Mouse (Mus musculus) midbrain, embryonic 15.5 days (tissue): ENCODE measurements at regions not wholly inside any gene's neighbourhood (a gene's known extent, or its start where the extent isn't known, plus 50 kb on each side); places are given as distances from the start of the nearest gene placed in this dataset.

Source experiments
- ATAC-seq: fragments of 200-750 bp; cut with Nextera tagmentation; replicated peaks from 2 replicates; pipeline ENCODE4 v1.8.0; 2017; ENCODE audit warnings: moderate TSS enrichment
- H3K27ac ChIP-seq: fragments of 300-500 bp; sonication (generic); 2 replicates; pipeline ENCODE4 v1.5.1; 2015; ENCODE audit warnings: mild to moderate bottlenecking, inconsistent platforms
- H3K27me3 ChIP-seq: fragments of 300-500 bp; sonication (generic); replicated peaks from 2 replicates; pipeline ENCODE4 v1.6.1; 2015; ENCODE audit warnings: inconsistent platforms
- H3K36me3 ChIP-seq: fragments of 300-500 bp; sonication (generic); replicated peaks from 2 replicates; pipeline ENCODE4 v1.6.1; 2015; ENCODE audit warnings: inconsistent platforms
- H3K4me1 ChIP-seq: fragments of 300-500 bp; sonication (generic); 2 replicates; pipeline ENCODE4 v1.6.1; 2015; ENCODE audit warnings: inconsistent platforms
- H3K4me2 ChIP-seq: fragments of 300-500 bp; sonication (generic); 2 replicates; pipeline ENCODE4 v1.6.1; 2015; ENCODE audit warnings: inconsistent platforms, mild to moderate bottlenecking, moderate library complexity
- H3K4me3 ChIP-seq: fragments of 300-500 bp; sonication (generic); 2 replicates; pipeline ENCODE4 v1.5.1; 2015; ENCODE audit warnings: mild to moderate bottlenecking, inconsistent platforms
- H3K9ac ChIP-seq: fragments of 300-500 bp; sonication (generic); 2 replicates; pipeline ENCODE4 v1.6.1; 2015; ENCODE audit warnings: mild to moderate bottlenecking, inconsistent platforms
- H3K9me3 ChIP-seq: fragments of 300-500 bp; sonication (generic); 2 replicates; pipeline ENCODE4 v1.6.1; 2016; ENCODE audit warnings: inconsistent platforms
- WGBS: fragments of 180-500 bp; shearing (Covaris S2); methylation state at CpG from one replicate; pipeline ENCODE4 v1.1.7; 2015; ENCODE audit warnings: mixed read lengths; 5-methylcytosine and 5-hydroxymethylcytosine counted together

DNA sequence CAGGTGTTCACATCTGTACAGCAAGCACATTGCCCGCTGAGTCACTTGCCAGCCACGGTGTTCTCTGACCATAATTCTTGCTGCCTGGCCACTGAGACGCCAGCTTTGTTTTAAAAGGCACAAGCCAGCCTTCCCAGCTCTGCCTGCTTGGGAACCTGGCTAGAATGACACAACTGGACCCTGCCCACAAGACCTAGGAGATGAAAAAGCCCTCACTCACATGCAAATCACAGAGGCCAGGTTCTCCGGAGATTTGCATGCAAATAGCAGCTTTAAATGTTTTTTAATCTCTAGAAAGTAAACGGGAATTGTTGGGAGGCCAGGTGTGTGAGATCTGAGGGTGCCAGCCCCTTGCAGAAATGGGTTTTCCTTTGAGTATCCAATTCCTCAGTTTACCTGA, 71.9 kb downstream of the 1810010D01Rik start:
- H3K9ac ChIP-seq: no peak overlapping the region
- H3K9me3 ChIP-seq: 0 out of 2 replicates have a peak, but pooled peaks cover 4% of the 10 kb centered on the region
- H3K4me3 ChIP-seq: no peak overlapping the region
- H3K27ac ChIP-seq: no peak overlapping the region
- no peaks in the 10 kb centered on the region for H3K36me3 ChIP-seq
- H3K4me2 ChIP-seq: no peak overlapping the region
- 0 out of 2 replicates have a peak, but pooled peaks cover 2% of the 10 kb centered on the region for H3K4me1 ChIP-seq
- no peak for ATAC-seq
- WGBS: 27% methylated on average over 5 of the region's 5 CpGs
- no peaks in the 10 kb centered on the region for H3K27me3 ChIP-seq

- 90% methylated on average over 5 of the region's 5 CpGs for WGBS
- H3K9me3 ChIP-seq: no peaks in the 10 kb centered on the region
Observed at GRCm38 (mm10) chr7:145132506-145132905, 75.4 kb downstream of the 1810010D01Rik start.

GRCm38 (mm10) chr7:145131438-145132159, 76.3 kb downstream of the 1810010D01Rik start:
- H3K9ac ChIP-seq: no peak overlapping the region
- no peak for ATAC-seq

More at GRCm38 (mm10) chr7:145132506-145132905, 75.4 kb downstream of the 1810010D01Rik start:
- no peak overlapping the region for H3K4me2 ChIP-seq
- H3K9ac ChIP-seq: no peak overlapping the region
- H3K36me3 ChIP-seq: no peaks in the 10 kb centered on the region
- H3K4me1 ChIP-seq: 0 out of 2 replicates have a peak, but pooled peaks cover 6% of the 10 kb centered on the region
- ATAC-seq: no peak
- no peak overlapping the region for H3K27ac ChIP-seq
- H3K4me3 ChIP-seq: no peak overlapping the region
- no peaks in the 10 kb centered on the region; the same call in 1 of the 2 replicates for H3K27me3 ChIP-seq

DNA sequence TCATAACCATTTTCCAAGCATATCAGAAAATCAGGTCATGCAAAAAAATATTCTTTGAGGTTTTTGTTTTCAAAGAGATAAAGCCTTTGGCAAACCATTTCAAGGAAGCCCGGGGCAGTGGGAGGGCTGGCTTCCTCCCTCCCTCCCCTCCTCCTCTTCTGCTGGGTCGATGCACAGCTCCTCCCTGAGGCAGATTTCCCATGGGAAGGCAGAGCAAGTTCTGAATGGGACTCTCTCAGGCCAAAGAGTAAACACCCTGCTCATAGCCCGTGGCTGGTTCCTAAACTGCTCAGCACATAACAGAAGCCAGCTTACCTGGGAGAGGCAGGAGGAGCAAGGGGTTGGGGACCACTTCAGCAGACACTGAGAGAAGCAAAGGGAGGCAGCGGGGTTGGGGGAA, 77.9 kb downstream of the 1810010D01Rik start:
- no peak for ATAC-seq
- Histone ChIP-seq H3K4me3 (no peak overlapping the region), H3K9me3 (no peaks in the 10 kb centered on the region), H3K4me2 (no peak overlapping the region), H3K27me3 (no peaks in the 10 kb centered on the region; the same call in 1 of the 2 replicates), H3K4me1 (0 out of 2 replicates have a peak, but pooled peaks cover 4% of the 10 kb centered on the region), H3K27ac (no peak overlapping the region), H3K36me3 (no peaks in the 10 kb centered on the region), H3K9ac (no peak overlapping the region)
- WGBS: 24% methylated on average over 4 of the region's 4 CpGs

More at GRCm38 (mm10) chr7:145131438-145132159, 76.3 kb downstream of the 1810010D01Rik start:
- Histone ChIP-seq H3K4me2 (no peak overlapping the region), H3K9me3 (no peaks in the 10 kb centered on the region), H3K4me1 (0 out of 2 replicates have a peak, but pooled peaks cover 6% of the 10 kb centered on the region), H3K27ac (no peak overlapping the region), H3K27me3 (no peaks in the 10 kb centered on the region; the same call in 1 of the 2 replicates), H3K4me3 (no peak overlapping the region), H3K36me3 (no peaks in the 10 kb centered on the region)
- 90% methylated on average over 8 of the region's 8 CpGs for whole genome bisulfite sequencing

DNA sequence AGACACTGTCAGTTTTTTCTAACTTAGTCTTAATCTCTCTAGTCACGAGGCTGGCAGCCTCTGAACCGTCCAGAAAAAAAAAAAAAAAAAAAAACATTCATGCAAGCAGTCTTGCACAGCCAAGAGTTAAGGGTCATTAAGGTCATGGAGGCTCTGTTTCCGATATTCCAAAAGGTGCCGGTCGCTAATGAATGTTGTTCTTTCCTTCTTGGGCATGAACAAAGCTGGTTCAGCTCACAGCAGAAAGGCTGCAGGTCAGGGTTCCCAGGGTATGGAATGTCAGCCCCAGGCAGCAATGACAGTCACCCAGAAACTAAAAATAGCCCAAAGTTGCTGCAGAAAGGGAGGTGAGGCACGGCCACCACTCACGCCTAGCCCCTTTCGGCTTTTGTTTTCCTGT, 80.3 kb downstream of the 1810010D01Rik start:
- Histone ChIP-seq H3K9me3 (no peaks in the 10 kb centered on the region), H3K4me1 (0 out of 2 replicates have a peak, but pooled peaks cover 4% of the 10 kb centered on the region), H3K27me3 (no peaks in the 10 kb centered on the region; the same call in 1 of the 2 replicates), H3K27ac (no peak overlapping the region), H3K4me2 (no peak overlapping the region), H3K36me3 (no peaks in the 10 kb centered on the region), H3K4me3 (no peak overlapping the region), H3K9ac (no peak overlapping the region)
- no peak for ATAC-seq
- WGBS: 43% methylated on average over 8 of the region's 8 CpGs

DNA sequence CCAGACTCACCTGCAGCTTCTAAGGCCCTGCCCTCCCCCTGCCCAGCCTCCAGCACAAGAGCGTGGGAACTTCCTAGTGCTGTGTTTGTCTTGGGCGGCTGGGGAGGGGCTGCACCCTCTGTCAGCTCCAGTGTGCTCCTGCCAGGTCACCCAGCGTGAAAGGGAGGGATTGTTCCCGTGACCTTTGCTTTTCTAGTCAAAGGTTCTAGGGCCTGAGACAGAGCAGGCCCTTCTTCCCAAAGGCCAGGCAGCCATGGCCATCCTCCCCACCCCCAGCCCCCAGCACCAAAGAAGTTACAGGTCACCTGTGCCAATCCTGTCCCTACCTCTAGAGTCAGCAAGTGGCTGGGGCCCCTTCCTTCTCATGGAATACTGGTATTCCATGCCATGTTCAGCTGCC, 80.7 kb downstream of the 1810010D01Rik start:
- H3K36me3 ChIP-seq: no peaks in the 10 kb centered on the region
- H3K9me3 ChIP-seq: no peaks in the 10 kb centered on the region
- H3K4me1 ChIP-seq: 0 out of 2 replicates have a peak, but pooled peaks cover 4% of the 10 kb centered on the region
- H3K4me2 ChIP-seq: no peak overlapping the region
- no peak overlapping the region for H3K4me3 ChIP-seq
- ATAC-seq: no peak
- no peak overlapping the region for H3K27ac ChIP-seq
- H3K9ac ChIP-seq: no peak overlapping the region
- 25% methylated on average over 4 of the region's 4 CpGs for WGBS
- no peaks in the 10 kb centered on the region; the same call in 1 of the 2 replicates for H3K27me3 ChIP-seq

GRCm38 (mm10) chr7:145123996-145124601, 83.8 kb downstream of the 1810010D01Rik start:
- H3K9me3 ChIP-seq: no peaks in the 10 kb centered on the region
- no peaks in the 10 kb centered on the region; the same call in 1 of the 2 replicates for H3K27me3 ChIP-seq
- no peaks in the 10 kb centered on the region for H3K4me1 ChIP-seq
- no peak overlapping the region for H3K4me2 ChIP-seq
- H3K4me3 ChIP-seq: no peak overlapping the region
- WGBS: 92% methylated on average over 2 of the region's 2 CpGs
- H3K36me3 ChIP-seq: no peaks in the 10 kb centered on the region
- ATAC-seq: no peak
- no peak overlapping the region for H3K9ac ChIP-seq
- H3K27ac ChIP-seq: no peak overlapping the region

GRCm38 (mm10) chr7:145122471-145122870, 85.4 kb downstream of the 1810010D01Rik start:
- H3K9me3 ChIP-seq: no peaks in the 10 kb centered on the region
- ATAC-seq: no peak
- no peak overlapping the region for H3K27ac ChIP-seq
- H3K4me2 ChIP-seq: no peak overlapping the region
- 80% methylated on average over 2 of the region's 2 CpGs for WGBS
- no peak overlapping the region for H3K4me3 ChIP-seq
- no peaks in the 10 kb centered on the region for H3K27me3 ChIP-seq
- H3K36me3 ChIP-seq: no peaks in the 10 kb centered on the region
- no peaks in the 10 kb centered on the region for H3K4me1 ChIP-seq
- H3K9ac ChIP-seq: no peak overlapping the region

GRCm38 (mm10) chr7:145118406-145118805, 89.5 kb downstream of the 1810010D01Rik start:
- Histone ChIP-seq H3K27me3 (no peaks in the 10 kb centered on the region), H3K4me3 (no peak overlapping the region), H3K9me3 (no peaks in the 10 kb centered on the region), H3K9ac (no peak overlapping the region), H3K36me3 (no peaks in the 10 kb centered on the region), H3K27ac (no peak overlapping the region), H3K4me1 (no peaks in the 10 kb centered on the region), H3K4me2 (no peak overlapping the region)
- ATAC-seq: no peak
- 76% methylated on average over 4 of the region's 4 CpGs for WGBS

DNA sequence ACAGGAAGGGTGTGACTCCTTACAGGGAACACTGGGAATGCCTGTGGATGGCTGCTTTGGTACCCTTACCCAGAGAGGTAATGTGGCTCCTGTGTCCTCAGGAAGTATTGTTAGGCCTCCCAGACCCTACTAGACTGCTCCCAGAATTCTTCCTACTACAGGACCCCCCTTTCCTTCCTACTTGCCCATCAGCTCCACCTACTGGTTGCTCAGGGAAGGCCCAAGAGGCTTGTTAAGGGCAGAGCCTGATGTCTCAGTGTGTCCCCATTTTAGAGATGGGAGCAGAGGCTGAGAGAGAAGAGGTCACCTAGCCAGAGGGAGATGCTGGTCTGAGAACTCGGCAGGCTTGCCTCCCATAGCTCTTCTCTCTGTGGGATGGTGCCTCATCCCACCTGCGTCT, 93.3 kb downstream of the 1810010D01Rik start:
- Histone ChIP-seq H3K27ac (no peak overlapping the region), H3K9me3 (no peaks in the 10 kb centered on the region), H3K4me2 (no peak overlapping the region), H3K36me3 (no peaks in the 10 kb centered on the region), H3K4me1 (no peaks in the 10 kb centered on the region), H3K9ac (no peak overlapping the region), H3K4me3 (no peak overlapping the region), H3K27me3 (no peaks in the 10 kb centered on the region)
- no peak for ATAC-seq
- WGBS: 84% methylated on average over 2 of the region's 2 CpGs

DNA sequence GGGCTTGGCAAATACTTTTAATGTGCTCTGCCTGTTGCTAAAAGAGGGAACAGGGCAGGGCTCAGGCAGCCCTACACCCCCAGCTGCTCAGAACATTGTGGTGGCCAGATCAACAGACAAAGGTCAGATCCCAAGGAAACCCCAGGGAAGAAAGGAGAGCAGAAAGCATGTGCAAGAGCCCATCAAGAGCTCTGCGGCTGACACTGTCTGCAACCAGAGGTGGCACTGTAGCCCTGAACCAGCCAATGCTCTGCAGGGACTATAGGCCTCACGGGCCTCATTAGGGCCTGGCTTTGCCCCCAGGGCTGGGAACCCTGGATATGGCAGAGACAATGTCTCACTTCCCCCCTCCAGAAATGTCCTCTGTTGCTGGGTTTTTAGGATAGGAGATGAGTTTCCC, 93.8 kb downstream of the 1810010D01Rik start:
- Histone ChIP-seq H3K27me3 (no peaks in the 10 kb centered on the region), H3K4me3 (no peak overlapping the region), H3K9ac (no peak overlapping the region), H3K36me3 (no peaks in the 10 kb centered on the region), H3K9me3 (no peaks in the 10 kb centered on the region), H3K4me2 (no peak overlapping the region), H3K4me1 (no peaks in the 10 kb centered on the region), H3K27ac (no peak overlapping the region)
- ATAC-seq: no peak
- 79% methylated on average over 2 of the region's 2 CpGs for WGBS

DNA sequence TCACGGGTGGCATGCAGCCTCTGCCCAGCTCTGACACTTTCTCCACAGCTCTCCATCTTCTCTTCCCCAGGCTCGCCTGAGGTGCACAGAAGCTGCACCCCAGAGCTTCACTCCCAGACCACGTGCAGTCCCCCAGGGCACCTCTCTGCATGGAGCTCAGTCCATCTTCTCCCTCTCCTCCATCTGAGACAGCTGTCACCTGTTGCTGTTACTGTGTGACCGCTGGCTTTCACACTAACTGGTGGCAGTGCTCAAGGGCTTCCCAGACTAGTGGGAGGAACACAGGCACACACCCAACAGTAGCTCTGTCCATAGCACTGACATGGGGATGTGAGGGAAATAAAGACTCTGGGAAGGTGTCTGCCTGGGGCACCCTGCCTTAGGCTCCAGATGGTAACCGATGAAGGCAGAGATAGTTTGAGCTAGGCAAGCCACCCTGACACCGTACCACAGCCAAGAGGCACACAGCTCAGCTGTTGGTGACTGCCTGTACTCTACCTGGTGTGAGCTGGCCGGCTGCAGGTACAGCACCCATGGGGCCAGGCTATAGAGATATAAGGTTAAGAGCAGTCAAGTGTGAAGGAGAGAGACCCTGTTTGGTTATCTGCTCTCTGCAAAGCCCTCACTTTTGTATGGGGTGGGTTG, 94.9 kb downstream of the 1810010D01Rik start:
- no peak overlapping the region for H3K27ac ChIP-seq
- H3K36me3 ChIP-seq: no peaks in the 10 kb centered on the region
- H3K9ac ChIP-seq: no peak overlapping the region
- H3K4me1 ChIP-seq: no peaks in the 10 kb centered on the region
- no peak overlapping the region for H3K4me2 ChIP-seq
- no peaks in the 10 kb centered on the region for H3K9me3 ChIP-seq
- no peaks in the 10 kb centered on the region for H3K27me3 ChIP-seq
- 82% methylated on average over 7 of the region's 7 CpGs for WGBS
- H3K4me3 ChIP-seq: no peak overlapping the region
- ATAC-seq: no peak
